Mouse (Mus musculus): ENCODE results near the gene Armc2. TPM values are rescaled to one million over a fixed set of nuclear protein-coding genes. Genes with fewer than 3 reads are reported as not detected.

Armc2 gene
- polyA plus RNA-seq, 1 experiment from 2014 or later = 9.2 TPM

- no peaks in the 10 kb centered on the region for H3K36me3 ChIP-seq (ENCODE audit: control insufficient read depth, insufficient read depth, low read length)
- H3K4me1 ChIP-seq (ENCODE audit: control insufficient read depth, insufficient read depth, low read length) = no peaks in the 10 kb centered on the region
- DNase-seq (ENCODE audit: low spot score) = peak; percentile 72
- no peak overlapping the region for H3K27ac ChIP-seq (ENCODE audit: low read depth, low read length)
- peak overlapping the region; percentile 23; the same call in 1 of the 2 replicates for H3K4me2 ChIP-seq (ENCODE audit: low read length)
- 22% methylated on average over 16 of the region's 16 CpGs for WGBS
- 0 out of 2 replicates have a peak, but pooled peaks have one; percentile 34 for ATAC-seq
- no peak overlapping the region for H3K9ac ChIP-seq (ENCODE audit: low read length)
- H3K27me3 ChIP-seq (replicated peaks; ENCODE audit: control insufficient read depth, insufficient read depth, low read length) = no peaks in the 10 kb centered on the region
- no peaks in the 10 kb centered on the region for H3K9me3 ChIP-seq (replicated peaks; ENCODE audit: control insufficient read depth, low read length)
- H3K4me3 ChIP-seq (ENCODE audit: low read depth, low read length) = no peak overlapping the region
Measured at GRCm38 (mm10) chr10:42031021-42031420, 12.8 kb upstream of the Armc2 start.

- no peak for DNase-seq (ENCODE audit: low spot score)
- H3K4me3 ChIP-seq (ENCODE audit: low read depth, low read length) = no peak overlapping the region
- WGBS = 84% methylated on average over 5 of the region's 5 CpGs
- H3K27me3 ChIP-seq (replicated peaks; ENCODE audit: control insufficient read depth, insufficient read depth, low read length) = no peaks in the 10 kb centered on the region
- H3K36me3 ChIP-seq (ENCODE audit: control insufficient read depth, insufficient read depth, low read length) = no peaks in the 10 kb centered on the region
- no peak for ATAC-seq
- H3K9ac ChIP-seq (ENCODE audit: low read length) = no peak overlapping the region
- H3K27ac ChIP-seq (ENCODE audit: low read depth, low read length) = no peak overlapping the region
- H3K4me1 ChIP-seq (ENCODE audit: control insufficient read depth, insufficient read depth, low read length) = no peaks in the 10 kb centered on the region
- no peaks in the 10 kb centered on the region for H3K9me3 ChIP-seq (replicated peaks; ENCODE audit: control insufficient read depth, low read length)
- no peak overlapping the region for H3K4me2 ChIP-seq (ENCODE audit: low read length)
Measured at GRCm38 (mm10) chr10:42029502-42029901, 11.3 kb upstream of the Armc2 start.

GRCm38 (mm10) chr10:42027337-42027736 is 9.1 kb upstream of the Armc2 start:
- Histone ChIP-seq H3K4me2 (ENCODE audit: low read length) (no peak overlapping the region), H3K4me1 (ENCODE audit: control insufficient read depth, insufficient read depth, low read length) (no peaks in the 10 kb centered on the region), H3K36me3 (ENCODE audit: control insufficient read depth, insufficient read depth, low read length) (no peaks in the 10 kb centered on the region), H3K9ac (ENCODE audit: low read length) (no peak overlapping the region), H3K9me3 (replicated peaks; ENCODE audit: control insufficient read depth, low read length) (no peaks in the 10 kb centered on the region), H3K27ac (ENCODE audit: low read depth, low read length) (no peak overlapping the region), H3K4me3 (ENCODE audit: low read depth, low read length) (no peak overlapping the region), H3K27me3 (replicated peaks; ENCODE audit: control insufficient read depth, insufficient read depth, low read length) (no peaks in the 10 kb centered on the region)
- ATAC-seq = no peak
- DNase-seq (ENCODE audit: low spot score) = no peak
- WGBS = 81% methylated on average over 11 of the region's 11 CpGs

GRCm38 (mm10) chr10:42024406-42024805 is 6.2 kb upstream of the Armc2 start:
- no peaks in the 10 kb centered on the region for H3K27me3 ChIP-seq (replicated peaks; ENCODE audit: control insufficient read depth, insufficient read depth, low read length)
- no peak for DNase-seq (ENCODE audit: low spot score)
- H3K4me3 ChIP-seq (ENCODE audit: low read depth, low read length) = no peak overlapping the region
- 80% methylated on average over 6 of the region's 6 CpGs for WGBS
- no peaks in the 10 kb centered on the region for H3K4me1 ChIP-seq (ENCODE audit: control insufficient read depth, insufficient read depth, low read length)
- no peak overlapping the region for H3K9ac ChIP-seq (ENCODE audit: low read length)
- no peaks in the 10 kb centered on the region for H3K36me3 ChIP-seq (ENCODE audit: control insufficient read depth, insufficient read depth, low read length)
- H3K4me2 ChIP-seq (ENCODE audit: low read length) = no peak overlapping the region
- no peak for ATAC-seq
- no peak overlapping the region for H3K27ac ChIP-seq (ENCODE audit: low read depth, low read length)
- no peaks in the 10 kb centered on the region for H3K9me3 ChIP-seq (replicated peaks; ENCODE audit: control insufficient read depth, low read length)

GRCm38 (mm10) chr10:42021536-42021935 is 3.3 kb upstream of the Armc2 start:
- 45% methylated on average over 9 of the region's 9 CpGs for WGBS
- DNase-seq (ENCODE audit: low spot score) (peak; percentile 46), ATAC-seq (no peak)
- Histone ChIP-seq H3K27ac (ENCODE audit: low read depth, low read length) (no peak overlapping the region), H3K9ac (ENCODE audit: low read length) (no peak overlapping the region), H3K9me3 (replicated peaks; ENCODE audit: control insufficient read depth, low read length) (no peaks in the 10 kb centered on the region), H3K36me3 (ENCODE audit: control insufficient read depth, insufficient read depth, low read length) (no peaks in the 10 kb centered on the region), H3K4me1 (ENCODE audit: control insufficient read depth, insufficient read depth, low read length) (peaks cover 5% of the 10 kb centered on the region; the same call in 1 of the 2 replicates), H3K27me3 (replicated peaks; ENCODE audit: control insufficient read depth, insufficient read depth, low read length) (no peaks in the 10 kb centered on the region), H3K4me3 (ENCODE audit: low read depth, low read length) (no peak overlapping the region), H3K4me2 (ENCODE audit: low read length) (no peak overlapping the region)

GRCm38 (mm10) chr10:42014086-42014485 is 4.2 kb downstream of the Armc2 start:
- no peaks in the 10 kb centered on the region for H3K27me3 ChIP-seq (replicated peaks; ENCODE audit: control insufficient read depth, insufficient read depth, low read length)
- H3K36me3 ChIP-seq (ENCODE audit: control insufficient read depth, insufficient read depth, low read length) = no peaks in the 10 kb centered on the region
- DNase-seq (ENCODE audit: low spot score) = no peak
- no peak for ATAC-seq
- H3K4me2 ChIP-seq (ENCODE audit: low read length) = no peak overlapping the region
- no peak overlapping the region for H3K9ac ChIP-seq (ENCODE audit: low read length)
- no peak overlapping the region for H3K4me3 ChIP-seq (ENCODE audit: low read depth, low read length)
- H3K27ac ChIP-seq (ENCODE audit: low read depth, low read length) = no peak overlapping the region
- WGBS = 58% methylated on average over 5 of the region's 5 CpGs
- no peaks in the 10 kb centered on the region for H3K9me3 ChIP-seq (replicated peaks; ENCODE audit: control insufficient read depth, low read length)
- H3K4me1 ChIP-seq (ENCODE audit: control insufficient read depth, insufficient read depth, low read length) = peaks cover 5% of the 10 kb centered on the region; the same call in 1 of the 2 replicates

GRCm38 (mm10) chr10:42010761-42011435 is 7.3 kb downstream of the Armc2 start:
- ATAC-seq (no peak), DNase-seq (ENCODE audit: low spot score) (no peak)
- H3K9ac ChIP-seq (ENCODE audit: low read length) = no peak overlapping the region
- no peaks in the 10 kb centered on the region for H3K27me3 ChIP-seq (replicated peaks; ENCODE audit: control insufficient read depth, insufficient read depth, low read length)
- H3K4me3 ChIP-seq (ENCODE audit: low read depth, low read length) = no peak overlapping the region
- WGBS = 90% methylated on average over 10 of the region's 10 CpGs
- no peaks in the 10 kb centered on the region for H3K9me3 ChIP-seq (replicated peaks; ENCODE audit: control insufficient read depth, low read length)
- H3K4me1 ChIP-seq (ENCODE audit: control insufficient read depth, insufficient read depth, low read length) = no peaks in the 10 kb centered on the region
- no peak overlapping the region for H3K4me2 ChIP-seq (ENCODE audit: low read length)
- H3K27ac ChIP-seq (ENCODE audit: low read depth, low read length) = no peak overlapping the region
- H3K36me3 ChIP-seq (ENCODE audit: control insufficient read depth, insufficient read depth, low read length) = no peaks in the 10 kb centered on the region

- H3K4me3 ChIP-seq (ENCODE audit: low read depth, low read length) = no peak overlapping the region
- H3K27me3 ChIP-seq (replicated peaks; ENCODE audit: control insufficient read depth, insufficient read depth, low read length) = no peaks in the 10 kb centered on the region
- no peaks in the 10 kb centered on the region for H3K9me3 ChIP-seq (replicated peaks; ENCODE audit: control insufficient read depth, low read length)
- H3K27ac ChIP-seq (ENCODE audit: low read depth, low read length) = no peak overlapping the region
- H3K4me2 ChIP-seq (ENCODE audit: low read length) = no peak overlapping the region
- no peak overlapping the region for H3K9ac ChIP-seq (ENCODE audit: low read length)
- DNase-seq (ENCODE audit: low spot score) (no peak), ATAC-seq (no peak)
- no peaks in the 10 kb centered on the region for H3K36me3 ChIP-seq (ENCODE audit: control insufficient read depth, insufficient read depth, low read length)
- no peaks in the 10 kb centered on the region for H3K4me1 ChIP-seq (ENCODE audit: control insufficient read depth, insufficient read depth, low read length)
- WGBS = 84% methylated on average over 3 of the region's 3 CpGs
Measured at GRCm38 (mm10) chr10:42005259-42005658, 13.0 kb downstream of the Armc2 start.

- H3K9me3 ChIP-seq (replicated peaks; ENCODE audit: control insufficient read depth, low read length) = no peaks in the 10 kb centered on the region
- no peak for DNase-seq (ENCODE audit: low spot score)
Measured at GRCm38 (mm10) chr10:42004690-42005089, 13.6 kb downstream of the Armc2 start.

More at GRCm38 (mm10) chr10:42004690-42005089, 13.6 kb downstream of the Armc2 start:
- no peaks in the 10 kb centered on the region for H3K36me3 ChIP-seq (ENCODE audit: control insufficient read depth, insufficient read depth, low read length)
- H3K4me3 ChIP-seq (ENCODE audit: low read depth, low read length) = no peak overlapping the region
- H3K27ac ChIP-seq (ENCODE audit: low read depth, low read length) = no peak overlapping the region
- no peaks in the 10 kb centered on the region for H3K27me3 ChIP-seq (replicated peaks; ENCODE audit: control insufficient read depth, insufficient read depth, low read length)
- H3K4me2 ChIP-seq (ENCODE audit: low read length) = no peak overlapping the region
- ATAC-seq = no peak
- 82% methylated on average over 7 of the region's 7 CpGs for WGBS
- H3K4me1 ChIP-seq (ENCODE audit: control insufficient read depth, insufficient read depth, low read length) = no peaks in the 10 kb centered on the region
- H3K9ac ChIP-seq (ENCODE audit: low read length) = no peak overlapping the region
